Mouse (Mus musculus) stomach, postnatal 0 days (tissue): ENCODE measurements around the gene Msrb3. TPM values are rescaled to one million over a fixed set of nuclear protein-coding genes. Genes with fewer than 3 reads are reported as not detected.

Experiments used
- ATAC-seq: fragments of 200-750 bp; cut with Nextera tagmentation; 2 replicates; pipeline ENCODE4 v1.8.0; 2017; ENCODE audit not compliant: low FRiP score, low TSS enrichment
- DNase-seq: peaks from one replicate; pipeline ENCODE4 v3.0.0-alpha.2; 2016; ENCODE audit warnings: low spot score
- H3K27ac ChIP-seq: fragments of 300-500 bp; sonication (generic); replicated peaks from 2 replicates; pipeline ENCODE4 v1.5.1; 2014; ENCODE audit warnings: mild to moderate bottlenecking, control low read depth
- H3K27me3 ChIP-seq: fragments of 300-500 bp; sonication (generic); 2 replicates; pipeline ENCODE4 v1.6.1; 2014; ENCODE audit warnings: low read length; ENCODE audit not compliant: control insufficient read depth, insufficient read depth
- H3K36me3 ChIP-seq: fragments of 300-500 bp; sonication (generic); 2 replicates; pipeline ENCODE4 v1.6.1; 2014; ENCODE audit warnings: low read length, mixed read lengths; ENCODE audit not compliant: control insufficient read depth, insufficient read depth
- H3K4me1 ChIP-seq: fragments of 300-500 bp; sonication (generic); replicated peaks from 2 replicates; pipeline ENCODE4 v1.6.1; 2014; ENCODE audit warnings: antibody characterized with exemption; ENCODE audit not compliant: control insufficient read depth, insufficient read depth
- H3K4me2 ChIP-seq: fragments of 300-500 bp; sonication (generic); replicated peaks from 2 replicates; pipeline ENCODE4 v1.6.1; 2014; ENCODE audit warnings: low read depth, mild to moderate bottlenecking, control low read depth, moderate library complexity
- H3K4me3 ChIP-seq: fragments of 300-500 bp; sonication (generic); 2 replicates; pipeline ENCODE4 v1.5.1; 2014; ENCODE audit warnings: low read depth, low read length, control low read depth
- H3K9ac ChIP-seq: fragments of 300-500 bp; sonication (generic); 2 replicates; pipeline ENCODE4 v1.6.1; 2014; ENCODE audit warnings: mild to moderate bottlenecking, low read length, control low read depth, mixed read lengths
- H3K9me3 ChIP-seq: fragments of 300-500 bp; sonication (generic); 2 replicates; pipeline ENCODE4 v1.6.1; 2016; ENCODE audit warnings: low read length; ENCODE audit not compliant: control insufficient read depth
- CTCF ChIP-seq: IDR thresholded peaks from 2 replicates; pipeline ENCODE4 v1.5.1; 2016; ENCODE audit warnings: antibody characterized with exemption, low read depth, mild to moderate bottlenecking, moderate library complexity
- EP300 ChIP-seq: optimal IDR thresholded peaks from 2 replicates; pipeline ENCODE3; 2016; ENCODE audit warnings: antibody characterized with exemption
- WGBS: fragments of 180-500 bp; shearing (Covaris S2); extraction: QIAGEN DNeasy Blood & Tissue Kit; methylation state at CpG from one replicate; pipeline ENCODE4 v1.1.7; 2014; 5-methylcytosine and 5-hydroxymethylcytosine counted together
- polyA plus RNA-seq: library from polyadenylated mRNA; unstranded; fragments of >200 nt; fragmentation: Nextera tagmentation; extraction: Ambion mirVana; gene quantifications from 2 replicates; pipeline ENCODE4 v1.2.1, GENCODE M21; 2015

Msrb3 gene
- polyA plus RNA-seq, 1 experiment from 2014 or later, result 23.2 TPM

- H3K9me3 ChIP-seq, result no peaks in the 10 kb centered on the region
- H3K27ac ChIP-seq, result no peak overlapping the region
- no peaks in the 10 kb centered on the region for H3K4me1 ChIP-seq
- no peak overlapping the region for H3K4me3 ChIP-seq
- no peak overlapping the region for H3K9ac ChIP-seq
- ATAC-seq (no peak), DNase-seq (no peak)
- no peaks in the 10 kb centered on the region for H3K36me3 ChIP-seq
- no peak overlapping the region for H3K4me2 ChIP-seq
- no peak for TF ChIP-seq EP300
- TF ChIP-seq CTCF, result no peak
- no peaks in the 10 kb centered on the region for H3K27me3 ChIP-seq
- WGBS, result 89% methylated on average over 10 of the region's 10 CpGs
Measured at GRCm38 (mm10) chr10:120904676-120905075, 5.8 kb upstream of the Msrb3 start.

- 72% methylated on average over 4 of the region's 4 CpGs for WGBS
- ATAC-seq, result no peak
Measured at GRCm38 (mm10) chr10:120903843-120904468, 5.1 kb upstream of the Msrb3 start.

GRCm38 (mm10) chr10:120901746-120902145, 2.8 kb upstream of the Msrb3 start:
- H3K9me3 ChIP-seq, result no peaks in the 10 kb centered on the region
- no peak for DNase-seq
- H3K4me3 ChIP-seq, result no peak overlapping the region
- no peak for ATAC-seq
- no peaks in the 10 kb centered on the region for H3K27me3 ChIP-seq
- no peaks in the 10 kb centered on the region for H3K4me1 ChIP-seq
- no peak overlapping the region for H3K4me2 ChIP-seq
- no peaks in the 10 kb centered on the region for H3K36me3 ChIP-seq
- H3K27ac ChIP-seq, result no peak overlapping the region; the same call in 1 of the 2 replicates
- 45% methylated on average over 9 of the region's 9 CpGs for WGBS
- no peak overlapping the region for H3K9ac ChIP-seq
- no peak for TF ChIP-seq EP300
- TF ChIP-seq CTCF, result no peak

More at GRCm38 (mm10) chr10:120903843-120904468, 5.1 kb upstream of the Msrb3 start:
- H3K4me3 ChIP-seq, result no peak overlapping the region
- H3K4me2 ChIP-seq, result no peak overlapping the region
- DNase-seq, result no peak
- no peak overlapping the region for H3K9ac ChIP-seq
- no peak overlapping the region for H3K27ac ChIP-seq
- no peak for TF ChIP-seq CTCF
- no peak for TF ChIP-seq EP300
- H3K36me3 ChIP-seq, result no peaks in the 10 kb centered on the region
- H3K4me1 ChIP-seq, result no peaks in the 10 kb centered on the region
- no peaks in the 10 kb centered on the region for H3K9me3 ChIP-seq
- no peaks in the 10 kb centered on the region for H3K27me3 ChIP-seq

GRCm38 (mm10) chr10:120900096-120900495, 1.2 kb upstream of the Msrb3 start:
- Histone ChIP-seq H3K27me3 (no peaks in the 10 kb centered on the region), H3K27ac (peak overlapping the region; percentile 90), H3K4me2 (peak overlapping the region; percentile 0), H3K9ac (no peak overlapping the region), H3K4me1 (no peaks in the 10 kb centered on the region), H3K9me3 (no peaks in the 10 kb centered on the region), H3K36me3 (no peaks in the 10 kb centered on the region), H3K4me3 (peak overlapping the region; percentile 79; the same call in 1 of the 2 replicates)
- ATAC-seq (no peak), DNase-seq (no peak)
- WGBS, result 37% methylated on average over 13 of the region's 13 CpGs
- TF ChIP-seq CTCF, result no peak
- no peak for TF ChIP-seq EP300

GRCm38 (mm10) chr10:120898357-120898756, 544 bp downstream of the Msrb3 start:
- ATAC-seq (peak; percentile 6), DNase-seq (no peak)
- peak overlapping the region; percentile 85 for H3K4me2 ChIP-seq
- WGBS, result under 1% methylated on average over 36 of the region's 49 CpGs
- H3K36me3 ChIP-seq, result no peaks in the 10 kb centered on the region
- H3K4me1 ChIP-seq, result no peaks in the 10 kb centered on the region
- peak overlapping the region; percentile 90 for H3K27ac ChIP-seq
- no peaks in the 10 kb centered on the region for H3K9me3 ChIP-seq
- peak overlapping the region; percentile 79 for H3K4me3 ChIP-seq
- H3K27me3 ChIP-seq, result no peaks in the 10 kb centered on the region
- peak overlapping the region; percentile 87 for H3K9ac ChIP-seq
- TF ChIP-seq CTCF (no peak), EP300 (no peak)

- 24% methylated on average over 15 of the region's 15 CpGs for WGBS
- no peak for ATAC-seq
- H3K9ac ChIP-seq, result no peak overlapping the region
- H3K4me2 ChIP-seq, result peak overlapping the region; percentile 36
- H3K36me3 ChIP-seq, result no peaks in the 10 kb centered on the region
- no peaks in the 10 kb centered on the region for H3K4me1 ChIP-seq
- H3K27me3 ChIP-seq, result no peaks in the 10 kb centered on the region
- peak overlapping the region; percentile 10; the same call in 1 of the 2 replicates for H3K4me3 ChIP-seq
- peak; percentile 43 for TF ChIP-seq CTCF
- no peak for TF ChIP-seq EP300
- no peak overlapping the region for H3K27ac ChIP-seq
- no peaks in the 10 kb centered on the region for H3K9me3 ChIP-seq
- no peak for DNase-seq
Measured at GRCm38 (mm10) chr10:120895899-120896289, 3.0 kb downstream of the Msrb3 start.
